Mouse (Mus musculus) liver, embryonic 13.5 days (tissue): Measurements from ENCODE around the gene Zfp1. TPM values are rescaled to one million over a fixed set of nuclear protein-coding genes. Genes with fewer than 3 reads are reported as not detected.

ENCODE experiments used
- ATAC-seq: fragments of 200-750 bp; cut with Nextera tagmentation; 2 replicates; pipeline ENCODE4 v1.8.0; 2017; ENCODE audit warnings: low read depth, mild to moderate bottlenecking, moderate number of reproducible peaks, moderate library complexity
- DNase-seq: peaks from one replicate; pipeline ENCODE4 v3.0.0; 2022
- H3K27ac ChIP-seq: fragments of 300-500 bp; sonication (generic); 2 replicates; pipeline ENCODE4 v1.5.1; 2015; ENCODE audit warnings: moderate library complexity, mild to moderate bottlenecking, inconsistent platforms
- H3K27me3 ChIP-seq: fragments of 300-500 bp; sonication (generic); 2 replicates; pipeline ENCODE4 v1.6.1; 2015; ENCODE audit warnings: mild to moderate bottlenecking, inconsistent platforms
- H3K36me3 ChIP-seq: fragments of 300-500 bp; sonication (generic); 2 replicates; pipeline ENCODE4 v1.6.1; 2015; ENCODE audit warnings: mild to moderate bottlenecking, inconsistent platforms
- H3K4me1 ChIP-seq: fragments of 300-500 bp; sonication (generic); replicated peaks from 2 replicates; pipeline ENCODE4 v1.6.1; 2015; ENCODE audit warnings: inconsistent platforms
- H3K4me2 ChIP-seq: fragments of 300-500 bp; sonication (generic); 2 replicates; pipeline ENCODE4 v1.6.1; 2015; ENCODE audit warnings: inconsistent platforms, mild to moderate bottlenecking, moderate library complexity
- H3K4me3 ChIP-seq: fragments of 300-500 bp; sonication (generic); replicated peaks from 2 replicates; pipeline ENCODE4 v1.5.1; 2015; ENCODE audit warnings: mild to moderate bottlenecking, inconsistent platforms
- H3K9ac ChIP-seq: fragments of 300-500 bp; sonication (generic); 2 replicates; pipeline ENCODE4 v1.6.1; 2015; ENCODE audit warnings: mild to moderate bottlenecking, inconsistent platforms
- H3K9me3 ChIP-seq: fragments of 300-500 bp; sonication (generic); replicated peaks from 2 replicates; pipeline ENCODE4 v1.6.1; 2016; ENCODE audit warnings: inconsistent platforms
- WGBS: fragments of 180-500 bp; shearing (Covaris S2); methylation state at CpG from one replicate; pipeline ENCODE4 v1.1.7; 2015; ENCODE audit not compliant: insufficient replicate concordance; 5-methylcytosine and 5-hydroxymethylcytosine counted together
- polyA plus RNA-seq: library from polyadenylated mRNA; unstranded; fragments of >200 nt; fragmentation: Nextera tagmentation; extraction: Ambion mirVana; gene quantifications from 2 replicates; pipeline ENCODE4 v1.2.1, GENCODE M21; 2015

Gene Zfp1
- polyA plus RNA-seq, 1 experiment from 2014 or later: 5.7 TPM

GRCm38 (mm10) chr8:111625694-111626527 is 17.3 kb upstream of the Zfp1 start:
- no peaks in the 10 kb centered on the region for H3K9me3 ChIP-seq
- ATAC-seq: 0 out of 2 replicates have a peak, but pooled peaks have one; percentile 25
- H3K27me3 ChIP-seq: no peaks in the 10 kb centered on the region
- WGBS: 31% methylated on average over 6 of the region's 6 CpGs
- no peak overlapping the region for H3K4me3 ChIP-seq
- H3K4me2 ChIP-seq: no peak overlapping the region
- H3K9ac ChIP-seq: no peak overlapping the region
- peak; percentile 62 for DNase-seq
- H3K36me3 ChIP-seq: peaks cover 7% of the 10 kb centered on the region; the same call in 1 of the 2 replicates
- H3K27ac ChIP-seq: no peak overlapping the region
- H3K4me1 ChIP-seq: peaks cover 19% of the 10 kb centered on the region

- WGBS: 69% methylated on average over 8 of the region's 8 CpGs
- no peaks in the 10 kb centered on the region for H3K9me3 ChIP-seq
- H3K27me3 ChIP-seq: no peaks in the 10 kb centered on the region
- H3K36me3 ChIP-seq: peaks cover 6% of the 10 kb centered on the region; the same call in 1 of the 2 replicates
- DNase-seq: no peak
- no peak overlapping the region for H3K9ac ChIP-seq
- no peak overlapping the region for H3K27ac ChIP-seq
- no peak overlapping the region for H3K4me2 ChIP-seq
- ATAC-seq: no peak
- H3K4me3 ChIP-seq: no peak overlapping the region
- peaks cover 19% of the 10 kb centered on the region for H3K4me1 ChIP-seq
Observed at GRCm38 (mm10) chr8:111626528-111626820, 16.7 kb upstream of the Zfp1 start.

GRCm38 (mm10) chr8:111626933-111627332 is 16.3 kb upstream of the Zfp1 start:
- peaks cover 19% of the 10 kb centered on the region for H3K4me1 ChIP-seq
- no peaks in the 10 kb centered on the region for H3K27me3 ChIP-seq
- H3K27ac ChIP-seq: no peak overlapping the region
- H3K9ac ChIP-seq: no peak overlapping the region
- no peak overlapping the region for H3K4me2 ChIP-seq
- H3K36me3 ChIP-seq: peaks cover 1% of the 10 kb centered on the region; the same call in 1 of the 2 replicates
- H3K4me3 ChIP-seq: no peak overlapping the region
- H3K9me3 ChIP-seq: no peaks in the 10 kb centered on the region
- 72% methylated on average over 14 of the region's 14 CpGs for WGBS
- no peak for DNase-seq
- no peak for ATAC-seq

GRCm38 (mm10) chr8:111627923-111628322 is 15.3 kb upstream of the Zfp1 start:
- H3K9me3 ChIP-seq: no peaks in the 10 kb centered on the region
- no peak overlapping the region for H3K9ac ChIP-seq
- H3K4me1 ChIP-seq: peaks cover 19% of the 10 kb centered on the region
- no peak for DNase-seq
- no peak overlapping the region for H3K4me2 ChIP-seq
- no peaks in the 10 kb centered on the region for H3K27me3 ChIP-seq
- H3K4me3 ChIP-seq: no peak overlapping the region
- no peaks in the 10 kb centered on the region for H3K36me3 ChIP-seq
- no peak for ATAC-seq
- WGBS: 88% methylated on average over 9 of the region's 9 CpGs
- H3K27ac ChIP-seq: no peak overlapping the region

- no peak overlapping the region for H3K4me3 ChIP-seq
- ATAC-seq (no peak), DNase-seq (no peak)
- no peak overlapping the region for H3K27ac ChIP-seq
- peaks cover 19% of the 10 kb centered on the region for H3K4me1 ChIP-seq
- no peaks in the 10 kb centered on the region for H3K9me3 ChIP-seq
- no peaks in the 10 kb centered on the region for H3K27me3 ChIP-seq
- H3K9ac ChIP-seq: no peak overlapping the region
- H3K4me2 ChIP-seq: no peak overlapping the region
- no peaks in the 10 kb centered on the region for H3K36me3 ChIP-seq
- 80% methylated on average over 12 of the region's 12 CpGs for WGBS
Observed at GRCm38 (mm10) chr8:111628401-111628800, 14.8 kb upstream of the Zfp1 start.

GRCm38 (mm10) chr8:111628894-111629501 is 14.2 kb upstream of the Zfp1 start:
- Histone ChIP-seq H3K4me1 (peaks cover 15% of the 10 kb centered on the region), H3K27me3 (no peaks in the 10 kb centered on the region), H3K36me3 (no peaks in the 10 kb centered on the region), H3K4me3 (no peak overlapping the region), H3K9ac (no peak overlapping the region), H3K27ac (no peak overlapping the region), H3K9me3 (no peaks in the 10 kb centered on the region), H3K4me2 (no peak overlapping the region)
- 69% methylated on average over 19 of the region's 19 CpGs for WGBS
- DNase-seq (no peak), ATAC-seq (no peak)

GRCm38 (mm10) chr8:111630105-111630521 is 13.1 kb upstream of the Zfp1 start, which contains the start of gene Ldhd:
Ldhd (minus strand) TSS chr8:111630374.
- no peaks in the 10 kb centered on the region for H3K36me3 ChIP-seq
- no peaks in the 10 kb centered on the region for H3K9me3 ChIP-seq
- ATAC-seq (no peak; the same call in 1 of the 2 replicates), DNase-seq (no peak)
- H3K4me1 ChIP-seq: peaks cover 10% of the 10 kb centered on the region; the same call in 1 of the 2 replicates
- H3K27me3 ChIP-seq: no peaks in the 10 kb centered on the region
- H3K4me3 ChIP-seq: peak within 1 kb of the TSS; percentile 32
- peak within 1 kb of the TSS; percentile 51 for H3K4me2 ChIP-seq
- WGBS: 40% methylated on average over 13 of the region's 13 CpGs
- H3K9ac ChIP-seq: peak within 1 kb of the TSS; percentile 26; the same call in 1 of the 2 replicates
- H3K27ac ChIP-seq: no peak within 1 kb of the TSS

GRCm38 (mm10) chr8:111631589-111631988 is 11.6 kb upstream of the Zfp1 start:
- no peak for DNase-seq
- Histone ChIP-seq H3K4me3 (no peak overlapping the region), H3K4me1 (peaks cover 10% of the 10 kb centered on the region; the same call in 1 of the 2 replicates), H3K9ac (no peak overlapping the region), H3K4me2 (no peak overlapping the region), H3K27ac (no peak overlapping the region), H3K36me3 (no peaks in the 10 kb centered on the region), H3K27me3 (no peaks in the 10 kb centered on the region), H3K9me3 (no peaks in the 10 kb centered on the region)
- no peak for ATAC-seq
- WGBS: 80% methylated on average over 8 of the region's 8 CpGs

GRCm38 (mm10) chr8:111632976-111633375 is 10.2 kb upstream of the Zfp1 start:
- Histone ChIP-seq H3K4me3 (no peak overlapping the region), H3K9ac (no peak overlapping the region), H3K27ac (no peak overlapping the region), H3K9me3 (no peaks in the 10 kb centered on the region), H3K27me3 (no peaks in the 10 kb centered on the region), H3K4me2 (no peak overlapping the region), H3K4me1 (peaks cover 10% of the 10 kb centered on the region; the same call in 1 of the 2 replicates), H3K36me3 (no peaks in the 10 kb centered on the region)
- ATAC-seq (no peak), DNase-seq (no peak)
- 93% methylated on average over 3 of the region's 3 CpGs for WGBS

- ATAC-seq: no peak; the same call in 1 of the 2 replicates
- no peak overlapping the region for H3K9ac ChIP-seq
- DNase-seq: no peak
Observed at GRCm38 (mm10) chr8:111638086-111638485, 5.1 kb upstream of the Zfp1 start.

GRCm38 (mm10) chr8:111641064-111641463 is 2.1 kb upstream of the Zfp1 start:
- ATAC-seq: no peak
- 81% methylated on average over 2 of the region's 2 CpGs for WGBS

More at GRCm38 (mm10) chr8:111638086-111638485, 5.1 kb upstream of the Zfp1 start:
- no peaks in the 10 kb centered on the region for H3K9me3 ChIP-seq
- no peak overlapping the region for H3K4me3 ChIP-seq
- H3K36me3 ChIP-seq: no peaks in the 10 kb centered on the region
- H3K27ac ChIP-seq: no peak overlapping the region
- peaks cover 13% of the 10 kb centered on the region for H3K4me1 ChIP-seq
- H3K27me3 ChIP-seq: no peaks in the 10 kb centered on the region
- H3K4me2 ChIP-seq: no peak overlapping the region

More at GRCm38 (mm10) chr8:111641064-111641463, 2.1 kb upstream of the Zfp1 start:
- no peak overlapping the region for H3K9ac ChIP-seq
- peaks cover 31% of the 10 kb centered on the region for H3K4me1 ChIP-seq
- DNase-seq: no peak
- H3K27ac ChIP-seq: no peak overlapping the region
- H3K36me3 ChIP-seq: no peaks in the 10 kb centered on the region
- H3K9me3 ChIP-seq: no peaks in the 10 kb centered on the region
- H3K4me2 ChIP-seq: no peak overlapping the region
- H3K27me3 ChIP-seq: no peaks in the 10 kb centered on the region
- no peak overlapping the region for H3K4me3 ChIP-seq
